ENCODE assay signal across 25 mouse cellular contexts in the genomic region with DNA sequence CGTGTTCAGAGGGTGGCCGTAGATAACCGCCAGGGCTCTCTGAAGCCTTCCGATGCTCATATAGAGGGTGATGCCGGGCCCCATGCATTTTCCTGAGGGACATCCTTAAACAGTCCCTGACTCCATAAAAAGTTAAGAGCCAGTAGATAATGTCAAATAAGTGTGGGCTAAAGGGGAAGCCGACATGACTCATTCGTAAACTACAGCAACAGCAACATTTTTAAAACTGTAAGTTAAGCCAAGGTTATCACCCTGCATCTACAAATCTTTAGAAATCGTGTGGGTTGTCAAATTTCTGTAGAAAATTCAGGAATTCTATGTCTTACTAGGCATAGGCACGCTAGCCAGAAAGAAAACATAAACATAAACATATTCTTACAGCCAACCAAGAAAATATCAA. TPM values are rescaled to one million over a fixed set of nuclear protein-coding genes. Genes with fewer than 3 reads are reported as not detected.
"Had no signal": no experiment of that assay in that cellular context is flagged by ENCODE, and none has a peak within 500 bp of the region (broad histone marks: within the 10 kb centered on the region; RNA-seq: fewer than 3 reads in every experiment).

No protein-coding gene starts in this region.

- DNase-seq: kidney, adult 2 months; kidney, postnatal 10 days; kidney, postnatal 4 days; liver, embryonic 13.5 days; lung, adult 2 months; lung, postnatal 14 days; lung, postnatal 4 days; midbrain, embryonic 14.5 days; thymus, postnatal 25 days had no signal

RNA-seq across cellular contexts. Expression of a gene that starts 33.6 kb away (rescaled TPM):
- total RNA-seq: layer of hippocampus, adult 18-20 months; layer of hippocampus, postnatal 14 days; left cerebral cortex, postnatal 36 days; liver, adult 2 months; midbrain, postnatal 0 days had no signal
- polyA plus RNA-seq: kidney, adult 2 months; limb, embryonic 11.5 days; limb, embryonic 14.5 days; liver, adult 2 months; liver, embryonic 13.5 days; liver, embryonic 16.5 days; lung, adult 2 months; lung, embryonic 16.5 days; midbrain, embryonic 11.5 days; midbrain, embryonic 14.5 days; midbrain, postnatal 0 days; neural tube, embryonic 11.5 days; neural tube, embryonic 14.5 days; small intestine, adult 2 months; spleen, adult 2 months; stomach, embryonic 16.5 days; thymus, postnatal 0 days had no signal
